Mouse (Mus musculus): ENCODE data around the gene Akr1c14. TPM values are rescaled to one million over a fixed set of nuclear protein-coding genes. Genes with fewer than 3 reads are reported as not detected.

Gene Akr1c14
- 8.5 and 11.0 TPM in 2 replicates for polyA plus RNA-seq (2015; fragmentation: Nextera tagmentation; extraction: Ambion mirVana)

DNA sequence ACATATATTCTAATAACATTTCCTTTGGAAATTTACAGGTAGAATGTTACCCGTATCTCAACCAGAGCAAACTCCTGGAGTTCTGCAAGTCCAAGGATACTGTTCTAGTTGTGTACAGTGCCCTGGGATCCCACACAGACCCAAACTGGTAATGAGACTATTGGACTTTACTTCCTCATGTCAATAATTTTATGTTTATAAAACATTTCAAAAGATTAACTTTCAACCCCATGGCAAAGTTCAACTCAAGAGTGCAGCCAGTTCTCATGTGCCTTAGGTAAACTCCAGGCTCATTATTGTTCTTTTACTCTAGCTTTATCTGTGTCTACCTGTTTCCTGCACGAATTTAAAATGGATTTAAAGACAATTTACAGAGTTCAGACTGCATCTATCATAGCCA lies at the start of gene Akr1c14:
Akr1c14 (plus strand) TSS at position 293 of the 400 bp plus-strand sequence.
- no peak within 1 kb of the TSS for H3K4me3 ChIP-seq (ENCODE audit: low read depth, low read length)
- no peaks in the 10 kb centered on the region for H3K9me3 ChIP-seq (ENCODE audit: control insufficient read depth)
- no peaks in the 10 kb centered on the region for H3K4me1 ChIP-seq (replicated peaks; ENCODE audit: control insufficient read depth, insufficient read depth, low read length)
- TF ChIP-seq CTCF (IDR thresholded peaks at IDR 0.05; ENCODE audit: low read depth), result no peak
- peak; percentile 85 for ATAC-seq
- H3K27ac ChIP-seq (ENCODE audit: low read depth, low read length), result no peak within 1 kb of the TSS
- no peaks in the 10 kb centered on the region for H3K36me3 ChIP-seq (ENCODE audit: control insufficient read depth, insufficient read depth)
- H3K9ac ChIP-seq (ENCODE audit: low read depth, low read length), result no peak within 1 kb of the TSS
- H3K27me3 ChIP-seq (replicated peaks; ENCODE audit: control insufficient read depth, insufficient read depth, low read length), result no peaks in the 10 kb centered on the region
- WGBS, result 28% methylated on average over 2 of the region's 2 CpGs
- no peak within 1 kb of the TSS for H3K4me2 ChIP-seq (replicated peaks; ENCODE audit: low read depth)

DNA sequence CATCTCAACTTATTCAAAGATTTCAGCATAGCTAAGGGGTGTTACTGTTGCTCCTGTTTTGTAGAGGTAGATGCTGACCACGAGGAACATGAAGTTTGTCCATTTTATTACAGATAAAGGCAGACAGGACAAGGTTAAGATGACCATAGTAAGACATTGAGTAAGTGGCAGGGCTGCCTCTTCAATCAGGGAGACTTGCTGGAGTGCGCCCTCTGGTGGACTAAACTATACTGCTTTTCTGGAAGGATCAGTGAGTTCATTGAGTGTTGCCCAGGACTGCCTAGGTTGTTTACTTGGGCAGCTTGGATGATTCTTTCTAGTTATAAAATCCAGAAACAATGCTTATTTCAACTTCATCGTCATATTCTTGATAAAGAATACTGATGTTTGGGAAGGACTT lies 47.1 kb upstream of the Akr1c14 start:
- H3K4me2 ChIP-seq (replicated peaks; ENCODE audit: low read depth), result no peak overlapping the region
- ATAC-seq, result no peak
- H3K4me1 ChIP-seq (replicated peaks; ENCODE audit: control insufficient read depth, insufficient read depth, low read length), result no peaks in the 10 kb centered on the region
- no peak overlapping the region for H3K27ac ChIP-seq (ENCODE audit: low read depth, low read length)
- H3K9ac ChIP-seq (ENCODE audit: low read depth, low read length), result no peak overlapping the region
- no peak overlapping the region for H3K4me3 ChIP-seq (ENCODE audit: low read depth, low read length)
- H3K27me3 ChIP-seq (replicated peaks; ENCODE audit: control insufficient read depth, insufficient read depth, low read length), result no peaks in the 10 kb centered on the region
- WGBS, result 5% methylated on average over 3 of the region's 3 CpGs
- peak; percentile 91 for TF ChIP-seq CTCF (IDR thresholded peaks at IDR 0.05; ENCODE audit: low read depth)
- no peaks in the 10 kb centered on the region for H3K9me3 ChIP-seq (ENCODE audit: control insufficient read depth)
- H3K36me3 ChIP-seq (ENCODE audit: control insufficient read depth, insufficient read depth), result no peaks in the 10 kb centered on the region

DNA sequence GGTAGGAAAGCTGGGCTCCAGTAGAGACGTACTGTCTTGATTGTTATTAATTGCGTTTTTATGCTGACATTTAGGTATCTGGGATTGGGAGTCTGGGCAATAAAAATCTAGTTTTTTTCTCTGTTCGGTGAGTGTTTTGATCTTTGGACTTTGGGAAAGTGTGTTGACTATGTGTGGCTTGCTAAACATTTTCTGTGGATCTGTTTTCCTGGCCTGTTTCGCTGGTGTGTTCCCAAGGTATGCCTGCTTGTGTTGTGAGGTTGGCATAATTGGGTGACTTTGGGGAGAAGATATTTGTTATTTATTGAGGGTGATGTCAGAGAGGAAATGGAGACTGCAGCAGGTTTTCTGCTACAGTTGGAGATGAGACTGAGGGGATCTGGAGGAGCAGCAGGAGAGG lies 38.0 kb upstream of the Akr1c14 start:
- Histone ChIP-seq H3K4me1 (replicated peaks; ENCODE audit: control insufficient read depth, insufficient read depth, low read length) (no peaks in the 10 kb centered on the region), H3K9ac (ENCODE audit: low read depth, low read length) (no peak overlapping the region), H3K36me3 (ENCODE audit: control insufficient read depth, insufficient read depth) (no peaks in the 10 kb centered on the region), H3K4me3 (ENCODE audit: low read depth, low read length) (no peak overlapping the region), H3K9me3 (ENCODE audit: control insufficient read depth) (no peaks in the 10 kb centered on the region), H3K27me3 (replicated peaks; ENCODE audit: control insufficient read depth, insufficient read depth, low read length) (no peaks in the 10 kb centered on the region), H3K27ac (ENCODE audit: low read depth, low read length) (no peak overlapping the region), H3K4me2 (replicated peaks; ENCODE audit: low read depth) (no peak overlapping the region)
- ATAC-seq, result no peak
- WGBS, result 40% methylated on average over 4 of the region's 4 CpGs
- TF ChIP-seq CTCF (IDR thresholded peaks at IDR 0.05; ENCODE audit: low read depth), result no peak

DNA sequence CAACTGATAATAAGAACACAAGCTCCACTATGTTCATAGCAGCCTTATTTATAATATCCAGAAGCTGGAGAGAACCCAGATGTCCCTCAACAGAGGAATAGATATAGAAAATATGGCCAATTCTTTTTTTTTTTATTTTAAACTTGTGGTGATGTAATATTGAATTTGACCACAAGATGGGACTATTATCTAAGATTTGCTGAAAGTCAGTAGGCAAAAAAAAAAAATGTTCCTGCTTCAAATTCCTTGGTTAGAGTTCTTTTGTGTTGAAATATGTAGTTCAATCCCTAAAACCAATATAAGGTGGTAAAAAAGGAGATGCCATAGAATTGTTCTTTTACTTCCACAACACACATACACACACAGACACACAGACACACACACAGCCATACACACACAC lies 35.0 kb upstream of the Akr1c14 start:
- H3K27ac ChIP-seq (ENCODE audit: low read depth, low read length), result no peak overlapping the region
- no peak overlapping the region for H3K4me2 ChIP-seq (replicated peaks; ENCODE audit: low read depth)
- ATAC-seq, result no peak
- no peaks in the 10 kb centered on the region for H3K36me3 ChIP-seq (ENCODE audit: control insufficient read depth, insufficient read depth)
- H3K4me1 ChIP-seq (replicated peaks; ENCODE audit: control insufficient read depth, insufficient read depth, low read length), result no peaks in the 10 kb centered on the region
- no peaks in the 10 kb centered on the region for H3K27me3 ChIP-seq (replicated peaks; ENCODE audit: control insufficient read depth, insufficient read depth, low read length)
- no peak overlapping the region for H3K9ac ChIP-seq (ENCODE audit: low read depth, low read length)
- H3K9me3 ChIP-seq (ENCODE audit: control insufficient read depth), result no peaks in the 10 kb centered on the region
- no peak overlapping the region for H3K4me3 ChIP-seq (ENCODE audit: low read depth, low read length)
- peak; percentile 51 for TF ChIP-seq CTCF (IDR thresholded peaks at IDR 0.05; ENCODE audit: low read depth)

DNA sequence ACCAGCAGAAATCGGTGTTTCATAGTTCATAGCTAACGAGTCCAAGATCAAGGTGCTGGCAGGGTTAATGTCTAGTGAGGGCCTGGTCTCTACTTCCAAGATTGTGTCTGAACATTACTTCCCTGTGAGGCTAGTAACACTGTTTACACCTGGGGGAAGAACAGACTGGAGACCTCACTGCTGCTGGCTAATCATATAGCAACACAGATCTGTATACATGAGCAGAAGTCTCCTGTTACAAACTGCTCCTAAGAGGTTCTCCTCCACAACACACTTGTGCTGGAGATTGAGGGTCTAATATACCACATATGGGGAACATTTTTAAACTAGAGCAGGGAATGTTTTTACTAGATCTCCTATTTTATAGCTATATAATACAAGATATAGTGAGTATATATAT lies 18.9 kb upstream of the Akr1c14 start:
- Histone ChIP-seq H3K27ac (ENCODE audit: low read depth, low read length) (no peak overlapping the region), H3K9ac (ENCODE audit: low read depth, low read length) (no peak overlapping the region), H3K36me3 (ENCODE audit: control insufficient read depth, insufficient read depth) (no peaks in the 10 kb centered on the region), H3K9me3 (ENCODE audit: control insufficient read depth) (no peaks in the 10 kb centered on the region), H3K4me1 (replicated peaks; ENCODE audit: control insufficient read depth, insufficient read depth, low read length) (no peaks in the 10 kb centered on the region), H3K4me3 (ENCODE audit: low read depth, low read length) (no peak overlapping the region), H3K4me2 (replicated peaks; ENCODE audit: low read depth) (no peak overlapping the region), H3K27me3 (replicated peaks; ENCODE audit: control insufficient read depth, insufficient read depth, low read length) (no peaks in the 10 kb centered on the region)
- WGBS, result 42% methylated on average over 2 of the region's 2 CpGs
- no peak for ATAC-seq
- TF ChIP-seq CTCF (IDR thresholded peaks at IDR 0.05; ENCODE audit: low read depth), result no peak

DNA sequence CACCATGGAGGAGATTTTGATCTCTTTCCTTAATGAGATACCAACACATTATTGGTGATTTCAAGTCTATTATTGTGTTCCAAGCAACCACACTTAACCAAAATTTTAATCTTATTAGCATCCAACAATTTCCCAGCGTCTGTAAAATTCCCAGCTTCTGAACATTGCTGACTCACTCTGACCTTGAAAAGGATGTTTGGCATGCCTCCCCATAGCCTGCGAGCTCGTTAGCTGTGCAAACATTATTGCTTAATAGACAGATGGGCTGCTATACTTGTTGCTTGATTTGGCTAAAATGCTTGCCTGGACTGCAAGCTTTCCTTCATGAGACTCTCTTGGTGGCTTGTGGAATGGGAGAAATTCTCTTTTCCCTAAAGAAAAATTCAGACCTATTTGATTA lies 16.3 kb upstream of the Akr1c14 start:
- H3K4me3 ChIP-seq (ENCODE audit: low read depth, low read length), result no peak overlapping the region
- no peak overlapping the region for H3K4me2 ChIP-seq (replicated peaks; ENCODE audit: low read depth)
- no peak for ATAC-seq
- H3K27ac ChIP-seq (ENCODE audit: low read depth, low read length), result no peak overlapping the region
- H3K9ac ChIP-seq (ENCODE audit: low read depth, low read length), result no peak overlapping the region
- no peaks in the 10 kb centered on the region for H3K9me3 ChIP-seq (ENCODE audit: control insufficient read depth)
- no peak for TF ChIP-seq CTCF (IDR thresholded peaks at IDR 0.05; ENCODE audit: low read depth)
- 40% methylated on average over 3 of the region's 3 CpGs for WGBS
- no peaks in the 10 kb centered on the region for H3K4me1 ChIP-seq (replicated peaks; ENCODE audit: control insufficient read depth, insufficient read depth, low read length)
- no peaks in the 10 kb centered on the region for H3K27me3 ChIP-seq (replicated peaks; ENCODE audit: control insufficient read depth, insufficient read depth, low read length)
- H3K36me3 ChIP-seq (ENCODE audit: control insufficient read depth, insufficient read depth), result no peaks in the 10 kb centered on the region

DNA sequence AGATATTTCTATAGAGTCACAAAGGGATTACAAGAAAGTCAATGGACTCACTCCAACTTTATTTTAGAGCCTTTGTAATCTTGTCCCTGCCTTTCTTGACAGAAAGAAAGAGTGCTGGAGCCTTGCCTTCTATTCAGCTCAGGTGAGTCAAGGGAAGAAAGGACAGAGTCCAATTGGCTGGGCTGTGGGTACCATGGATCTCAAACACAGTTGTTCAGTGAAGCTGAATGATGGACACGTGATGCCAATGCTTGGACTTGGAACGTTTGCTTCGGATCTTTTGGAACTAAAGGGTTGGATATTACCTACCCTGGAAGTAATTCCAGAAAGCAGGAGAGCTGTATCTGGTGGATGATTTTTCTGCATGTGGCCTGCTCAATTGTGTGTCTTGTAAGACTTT lies 13.8 kb upstream of the Akr1c14 start:
- ATAC-seq, result no peak
- H3K4me2 ChIP-seq (replicated peaks; ENCODE audit: low read depth), result no peak overlapping the region

More for the DNA sequence above, 13.8 kb upstream of the Akr1c14 start:
- WGBS, result 80% methylated on average over 3 of the region's 3 CpGs
- no peak overlapping the region for H3K4me3 ChIP-seq (ENCODE audit: low read depth, low read length)
- H3K9ac ChIP-seq (ENCODE audit: low read depth, low read length), result no peak overlapping the region
- no peaks in the 10 kb centered on the region for H3K4me1 ChIP-seq (replicated peaks; ENCODE audit: control insufficient read depth, insufficient read depth, low read length)
- no peak for TF ChIP-seq CTCF (IDR thresholded peaks at IDR 0.05; ENCODE audit: low read depth)
- H3K27ac ChIP-seq (ENCODE audit: low read depth, low read length), result no peak overlapping the region
- H3K27me3 ChIP-seq (replicated peaks; ENCODE audit: control insufficient read depth, insufficient read depth, low read length), result no peaks in the 10 kb centered on the region
- H3K9me3 ChIP-seq (ENCODE audit: control insufficient read depth), result no peaks in the 10 kb centered on the region
- H3K36me3 ChIP-seq (ENCODE audit: control insufficient read depth, insufficient read depth), result no peaks in the 10 kb centered on the region
